Mouse (Mus musculus): ENCODE data around the gene Dpep3. TPM values are rescaled to one million over a fixed set of nuclear protein-coding genes. Genes with fewer than 3 reads are reported as not detected.
A peak's percentile ranks its signal among the peaks of the same experiment; 100 is the strongest.

Dpep3 gene
- polyA plus RNA-seq, 1 experiment from 2014 or later = not detected

GRCm38 (mm10) chr8:105981146-105981545 is 1.9 kb upstream of the Dpep3 start:
- ATAC-seq (ENCODE audit: low read depth) = no peak
- no peaks in the 10 kb centered on the region for H3K36me3 ChIP-seq

GRCm38 (mm10) chr8:105975363-105975762 is 3.9 kb downstream of the Dpep3 start:
- no peaks in the 10 kb centered on the region for H3K27me3 ChIP-seq

More at GRCm38 (mm10) chr8:105981146-105981545, 1.9 kb upstream of the Dpep3 start:
- no peak for DNase-seq
- H3K9me3 ChIP-seq (replicated peaks) = no peaks in the 10 kb centered on the region
- H3K4me1 ChIP-seq (replicated peaks) = peaks cover 16% of the 10 kb centered on the region
- peaks cover 4% of the 10 kb centered on the region; the same call in 1 of the 2 replicates for H3K27me3 ChIP-seq
- H3K4me3 ChIP-seq (replicated peaks) = no peak overlapping the region
- no peak overlapping the region for H3K9ac ChIP-seq
- WGBS (ENCODE audit: insufficient replicate concordance) = 78% methylated on average over 1 of the region's 1 CpGs
- no peak overlapping the region for H3K27ac ChIP-seq
- no peak overlapping the region for H3K4me2 ChIP-seq

GRCm38 (mm10) chr8:105971019-105971720 is 8.1 kb downstream of the Dpep3 start:
- ATAC-seq (ENCODE audit: low read depth) (no peak), DNase-seq (no peak)
- Histone ChIP-seq H3K36me3 (no peaks in the 10 kb centered on the region), H3K27me3 (no peaks in the 10 kb centered on the region), H3K9me3 (replicated peaks) (no peaks in the 10 kb centered on the region), H3K9ac (no peak overlapping the region), H3K4me1 (replicated peaks) (peaks cover 40% of the 10 kb centered on the region), H3K27ac (no peak overlapping the region), H3K4me3 (replicated peaks) (no peak overlapping the region), H3K4me2 (no peak overlapping the region)
- 71% methylated on average over 8 of the region's 8 CpGs for WGBS (ENCODE audit: insufficient replicate concordance)

More at GRCm38 (mm10) chr8:105975363-105975762, 3.9 kb downstream of the Dpep3 start:
- Histone ChIP-seq H3K27ac (no peak overlapping the region), H3K4me2 (no peak overlapping the region), H3K36me3 (no peaks in the 10 kb centered on the region), H3K9me3 (replicated peaks) (no peaks in the 10 kb centered on the region), H3K4me1 (replicated peaks) (peaks cover 22% of the 10 kb centered on the region), H3K9ac (no peak overlapping the region), H3K4me3 (replicated peaks) (no peak overlapping the region)
- ATAC-seq (ENCODE audit: low read depth) (no peak), DNase-seq (no peak)
- WGBS (ENCODE audit: insufficient replicate concordance) = 70% methylated on average over 7 of the region's 7 CpGs

DNA sequence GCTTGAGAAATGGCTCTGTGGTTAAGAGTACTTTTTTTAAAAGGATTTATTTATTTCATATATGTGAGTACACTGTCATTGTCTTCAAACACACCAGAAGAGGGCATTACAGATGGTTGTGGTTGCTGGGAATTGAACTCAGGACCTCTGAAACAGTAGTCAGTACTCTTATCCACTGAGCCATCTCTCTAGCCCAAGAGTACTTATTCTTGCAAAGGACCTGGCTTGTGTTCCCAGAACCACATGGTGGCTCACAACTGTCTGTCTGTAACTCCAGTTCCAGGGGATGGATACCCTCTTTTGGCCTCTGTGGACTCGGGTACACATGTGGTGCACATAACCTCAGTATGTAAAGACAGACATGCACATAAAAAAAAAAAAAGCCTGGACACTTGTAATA is 9.9 kb downstream of the Dpep3 start:
- 56% methylated on average over 1 of the region's 1 CpGs for WGBS (ENCODE audit: insufficient replicate concordance)
- Histone ChIP-seq H3K27ac (no peak overlapping the region), H3K4me3 (replicated peaks) (no peak overlapping the region), H3K9me3 (replicated peaks) (no peaks in the 10 kb centered on the region), H3K4me2 (no peak overlapping the region), H3K27me3 (no peaks in the 10 kb centered on the region), H3K4me1 (replicated peaks) (peaks cover 52% of the 10 kb centered on the region), H3K36me3 (no peaks in the 10 kb centered on the region), H3K9ac (no peak overlapping the region)
- ATAC-seq (ENCODE audit: low read depth) (no peak), DNase-seq (no peak)

DNA sequence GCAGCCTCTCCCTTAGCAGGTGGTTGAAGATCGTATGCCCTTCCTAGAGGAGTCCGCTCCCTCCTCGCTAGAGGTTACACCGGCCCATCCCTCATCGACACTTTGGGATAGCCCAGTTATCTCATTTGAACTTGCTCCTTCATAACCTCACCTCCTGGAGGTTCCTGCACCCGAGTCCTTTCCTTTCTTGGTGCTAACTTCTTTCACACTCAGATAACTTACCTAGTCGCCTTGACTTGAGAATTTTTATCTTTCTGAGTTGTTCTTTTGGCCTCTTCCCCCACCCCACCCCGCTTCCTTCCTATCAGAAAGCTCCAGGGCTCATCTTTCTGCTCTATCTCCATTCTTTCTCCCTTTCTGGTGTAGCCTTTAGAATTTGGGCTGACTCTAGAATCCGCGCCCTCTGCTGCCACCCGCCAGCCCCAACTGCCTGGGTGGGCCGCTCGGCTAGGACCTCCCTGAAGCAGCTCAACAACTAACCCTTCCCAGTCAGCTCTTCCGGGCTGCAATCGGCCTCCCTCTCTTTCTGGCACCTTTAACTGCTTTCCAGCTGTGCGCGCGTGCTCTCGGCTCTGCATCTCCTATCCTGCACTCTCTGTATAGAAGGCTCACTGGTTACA is 12.4 kb downstream of the Dpep3 start:
- DNase-seq = peak; percentile 72
- no peaks in the 10 kb centered on the region for H3K27me3 ChIP-seq
- H3K4me3 ChIP-seq (replicated peaks) = peak overlapping the region; percentile 84
- H3K4me2 ChIP-seq = peak overlapping the region; percentile 96
- H3K27ac ChIP-seq = peak overlapping the region; percentile 93
- WGBS (ENCODE audit: insufficient replicate concordance) = 5% methylated on average over 19 of the region's 19 CpGs
- ATAC-seq (ENCODE audit: low read depth) = peak; percentile 79
- H3K9ac ChIP-seq = peak overlapping the region; percentile 87
- no peaks in the 10 kb centered on the region for H3K36me3 ChIP-seq
- no peaks in the 10 kb centered on the region for H3K9me3 ChIP-seq (replicated peaks)
- H3K4me1 ChIP-seq (replicated peaks) = peaks cover 68% of the 10 kb centered on the region

DNA sequence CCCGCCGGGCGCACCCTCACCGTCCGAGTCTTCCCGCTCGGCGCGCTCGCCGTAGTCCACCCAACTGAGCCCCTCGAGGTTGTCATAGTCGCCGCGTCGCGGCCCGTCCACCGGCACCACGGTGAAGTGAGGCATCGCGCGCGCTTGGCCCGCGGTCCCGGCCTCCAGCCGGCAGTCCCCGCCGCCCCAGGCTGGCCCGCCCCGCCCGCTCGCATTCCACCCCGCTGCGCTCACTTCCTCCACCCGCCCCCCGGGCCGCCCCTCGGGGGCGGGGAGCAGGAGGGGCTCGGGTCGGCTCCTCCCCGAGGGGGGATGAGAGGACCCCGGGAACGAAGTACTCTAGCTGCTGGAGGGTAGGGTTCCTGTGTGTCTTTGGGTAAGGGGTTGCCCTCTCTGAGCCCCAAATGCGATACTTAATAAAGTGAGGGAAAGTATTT is 13.3 kb downstream of the Dpep3 start, which contains the start of gene Slc12a4:
Gene Slc12a4, minus strand, starts transcription at position 193 of the 437 bp plus-strand sequence.
- Histone ChIP-seq H3K4me1 (replicated peaks) (peaks cover 77% of the 10 kb centered on the region), H3K4me3 (replicated peaks) (peak within 1 kb of the TSS; percentile 84), H3K4me2 (peak within 1 kb of the TSS; percentile 96), H3K27ac (peak within 1 kb of the TSS; percentile 93), H3K36me3 (no peaks in the 10 kb centered on the region), H3K9me3 (replicated peaks) (no peaks in the 10 kb centered on the region), H3K9ac (peak within 1 kb of the TSS; percentile 87), H3K27me3 (no peaks in the 10 kb centered on the region)
- WGBS (ENCODE audit: insufficient replicate concordance) = 1% methylated on average over 47 of the region's 47 CpGs
- ATAC-seq (ENCODE audit: low read depth) (peak; percentile 72), DNase-seq (peak; percentile 65)

DNA sequence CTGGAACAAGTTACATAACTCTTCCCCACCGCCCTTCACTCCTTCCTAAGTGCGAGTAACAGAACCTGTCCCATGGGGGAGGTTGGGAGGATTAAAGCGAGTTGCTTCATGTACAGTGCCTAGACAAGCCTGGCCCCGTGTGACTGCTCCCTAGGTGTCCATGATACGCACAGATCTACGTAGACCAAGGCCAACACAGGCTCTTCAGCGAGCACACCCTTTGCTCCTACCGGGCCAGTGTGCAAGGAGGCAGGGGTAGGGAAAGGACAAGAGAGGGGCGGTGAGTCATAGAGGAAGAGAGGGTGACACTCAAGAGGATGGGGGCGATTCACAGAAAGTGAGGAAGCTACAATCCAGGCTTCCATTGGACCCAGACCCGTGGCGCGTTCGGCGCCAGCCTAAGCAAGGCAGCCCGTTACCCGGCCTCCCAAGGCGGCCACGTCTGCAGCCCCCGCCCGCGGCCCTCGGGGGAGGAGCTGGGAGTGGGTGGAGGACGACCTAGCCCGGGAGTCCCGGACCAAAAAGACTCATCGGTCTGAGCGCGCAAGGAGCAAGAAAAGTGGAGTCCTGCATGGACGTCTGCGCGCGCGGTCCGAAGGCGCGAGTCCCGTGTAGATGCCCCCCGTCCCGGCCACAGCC is 13.8 kb downstream of the Dpep3 start:
- DNase-seq (peak; percentile 46), ATAC-seq (ENCODE audit: low read depth) (peak; percentile 42)
- Histone ChIP-seq H3K27ac (peak overlapping the region; percentile 93), H3K4me3 (replicated peaks) (peak overlapping the region; percentile 84), H3K9me3 (replicated peaks) (no peaks in the 10 kb centered on the region), H3K27me3 (no peaks in the 10 kb centered on the region), H3K4me1 (replicated peaks) (peaks cover 82% of the 10 kb centered on the region), H3K36me3 (peaks cover 2% of the 10 kb centered on the region), H3K4me2 (peak overlapping the region; percentile 96), H3K9ac (peak overlapping the region; percentile 87)
- WGBS (ENCODE audit: insufficient replicate concordance) = 2% methylated on average over 40 of the region's 40 CpGs

DNA sequence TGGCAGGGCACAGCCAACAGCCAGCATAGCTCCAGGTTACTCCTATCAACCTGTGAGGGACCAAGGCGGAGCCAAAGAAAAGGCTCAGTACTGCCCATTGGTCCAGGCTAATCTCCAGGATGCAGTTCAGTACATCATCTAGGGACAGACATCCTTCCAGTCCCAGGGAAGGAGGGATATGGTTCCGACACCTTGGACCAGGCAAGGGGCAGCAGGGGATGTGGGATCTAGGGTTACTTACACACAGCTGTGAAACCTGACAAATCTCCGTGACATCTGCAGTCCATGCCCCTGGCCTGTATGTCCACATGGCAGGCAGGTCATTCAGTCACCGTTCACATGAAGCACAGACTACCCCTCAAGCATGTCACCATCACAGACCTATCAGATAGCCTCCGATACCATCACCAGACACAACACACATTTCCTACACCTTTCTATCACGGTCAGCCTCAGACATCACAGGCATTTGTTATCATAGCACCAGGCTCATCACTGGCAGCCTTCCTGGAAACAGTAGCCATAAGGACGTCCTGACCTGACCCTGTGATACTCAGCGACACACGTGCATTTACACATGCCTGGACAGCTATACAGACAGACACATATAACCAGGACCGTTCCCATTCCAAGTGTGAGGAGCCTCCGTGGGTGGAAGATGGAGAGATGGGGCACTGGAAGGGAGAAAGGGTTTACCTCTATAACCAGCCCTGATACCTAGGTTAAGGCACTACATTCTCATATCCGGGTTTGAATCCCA is 14.5 kb downstream of the Dpep3 start:
- Histone ChIP-seq H3K4me3 (replicated peaks) (peak overlapping the region; percentile 84), H3K36me3 (peaks cover 9% of the 10 kb centered on the region), H3K27me3 (no peaks in the 10 kb centered on the region), H3K4me2 (peak overlapping the region; percentile 96), H3K9ac (peak overlapping the region; percentile 87), H3K4me1 (replicated peaks) (peaks cover 89% of the 10 kb centered on the region), H3K27ac (peak overlapping the region; percentile 93), H3K9me3 (replicated peaks) (no peaks in the 10 kb centered on the region)
- DNase-seq (no peak), ATAC-seq (ENCODE audit: low read depth) (no peak)
- 45% methylated on average over 12 of the region's 12 CpGs for WGBS (ENCODE audit: insufficient replicate concordance)

GRCm38 (mm10) chr8:105961536-105961935 is 17.7 kb downstream of the Dpep3 start:
- Histone ChIP-seq H3K9me3 (replicated peaks) (no peaks in the 10 kb centered on the region), H3K4me1 (replicated peaks) (peaks cover 75% of the 10 kb centered on the region), H3K9ac (peak overlapping the region; percentile 41; the same call in 1 of the 2 replicates), H3K27me3 (no peaks in the 10 kb centered on the region), H3K4me2 (peak overlapping the region; percentile 65), H3K36me3 (peaks cover 35% of the 10 kb centered on the region), H3K27ac (peak overlapping the region; percentile 30; the same call in 1 of the 2 replicates), H3K4me3 (replicated peaks) (peak overlapping the region; percentile 31)
- DNase-seq (peak; percentile 58), ATAC-seq (ENCODE audit: low read depth) (peak; percentile 39)
- WGBS (ENCODE audit: insufficient replicate concordance) = 17% methylated on average over 10 of the region's 10 CpGs

DNA sequence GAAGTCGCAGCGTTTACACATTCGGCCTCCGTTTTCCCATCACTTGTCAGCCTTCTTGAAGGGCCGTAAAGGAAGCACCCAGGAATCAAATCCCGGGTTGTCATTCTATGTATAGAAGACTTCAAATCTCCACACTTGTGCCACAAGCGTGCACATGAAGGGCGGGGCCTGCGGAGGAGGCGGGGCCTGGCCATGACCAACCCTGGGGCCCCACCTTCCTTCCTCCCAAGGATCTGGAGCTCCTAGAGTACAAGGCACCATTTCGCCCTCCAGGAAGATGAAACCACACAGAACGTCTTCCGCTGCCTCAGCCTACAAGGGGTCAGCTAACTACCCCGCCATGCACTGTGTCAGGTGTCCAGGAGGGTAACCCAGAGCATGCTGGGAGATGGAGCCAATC is 18.1 kb downstream of the Dpep3 start:
- Histone ChIP-seq H3K9ac (peak overlapping the region; percentile 41; the same call in 1 of the 2 replicates), H3K36me3 (peaks cover 38% of the 10 kb centered on the region), H3K27ac (0 out of 2 replicates have a peak overlapping the region, but pooled peaks have one; percentile 30), H3K4me3 (replicated peaks) (peak overlapping the region; percentile 31), H3K4me2 (peak overlapping the region; percentile 65), H3K9me3 (replicated peaks) (no peaks in the 10 kb centered on the region), H3K4me1 (replicated peaks) (peaks cover 70% of the 10 kb centered on the region), H3K27me3 (no peaks in the 10 kb centered on the region)
- DNase-seq (peak; percentile 53), ATAC-seq (ENCODE audit: low read depth) (no peak)
- WGBS (ENCODE audit: insufficient replicate concordance) = 45% methylated on average over 14 of the region's 14 CpGs
